Mouse (Mus musculus): Measurements from ENCODE around the gene Gng4. TPM values are rescaled to one million over a fixed set of nuclear protein-coding genes. Genes with fewer than 3 reads are reported as not detected.

The Gng4 gene
- 23.5 and 29.1 TPM in 2 replicates for polyA plus RNA-seq (2014; fragmentation: Nextera tagmentation; extraction: Ambion mirVana)

GRCm38 (mm10) chr13:13783894-13784419 is at the start of gene Gng4:
Gene Gng4 (plus strand): TSS chr13:13784059.
- H3K36me3 ChIP-seq (ENCODE audit: control insufficient read depth, insufficient read depth, low read length), result no peaks in the 10 kb centered on the region
- H3K4me3 ChIP-seq (ENCODE audit: low read depth, low read length), result peak within 1 kb of the TSS; percentile 62
- WGBS, result under 1% methylated on average over 38 of the region's 43 CpGs
- H3K27ac ChIP-seq (ENCODE audit: low read depth, low read length), result no peak within 1 kb of the TSS
- peak; percentile 80 for ATAC-seq
- peak within 1 kb of the TSS; percentile 80 for H3K4me2 ChIP-seq (ENCODE audit: low read length)
- no peaks in the 10 kb centered on the region for H3K9me3 ChIP-seq (replicated peaks; ENCODE audit: control insufficient read depth, low read length)
- peaks cover 19% of the 10 kb centered on the region for H3K27me3 ChIP-seq (replicated peaks; ENCODE audit: control insufficient read depth, insufficient read depth, low read length)
- no peaks in the 10 kb centered on the region for H3K4me1 ChIP-seq (ENCODE audit: control insufficient read depth, insufficient read depth, low read length)
- peak within 1 kb of the TSS; percentile 59 for H3K9ac ChIP-seq (ENCODE audit: low read length)
- peak; percentile 59 for DNase-seq (ENCODE audit: low spot score)

GRCm38 (mm10) chr13:13739232-13739631 is 44.6 kb upstream of the Gng4 start:
- no peaks in the 10 kb centered on the region for H3K4me1 ChIP-seq (ENCODE audit: control insufficient read depth, insufficient read depth, low read length)
- H3K9ac ChIP-seq (ENCODE audit: low read length), result no peak overlapping the region
- no peak overlapping the region for H3K27ac ChIP-seq (ENCODE audit: low read depth, low read length)
- 97% methylated on average over 4 of the region's 4 CpGs for WGBS
- H3K9me3 ChIP-seq (replicated peaks; ENCODE audit: control insufficient read depth, low read length), result no peaks in the 10 kb centered on the region
- H3K27me3 ChIP-seq (replicated peaks; ENCODE audit: control insufficient read depth, insufficient read depth, low read length), result no peaks in the 10 kb centered on the region
- DNase-seq (ENCODE audit: low spot score), result no peak
- no peak overlapping the region for H3K4me3 ChIP-seq (ENCODE audit: low read depth, low read length)
- no peak for ATAC-seq
- H3K36me3 ChIP-seq (ENCODE audit: control insufficient read depth, insufficient read depth, low read length), result peaks cover 15% of the 10 kb centered on the region
- H3K4me2 ChIP-seq (ENCODE audit: low read length), result no peak overlapping the region

- 92% methylated on average over 3 of the region's 3 CpGs for WGBS
- Histone ChIP-seq H3K36me3 (ENCODE audit: control insufficient read depth, insufficient read depth, low read length) (peaks cover 24% of the 10 kb centered on the region), H3K4me3 (ENCODE audit: low read depth, low read length) (no peak overlapping the region), H3K4me2 (ENCODE audit: low read length) (no peak overlapping the region), H3K4me1 (ENCODE audit: control insufficient read depth, insufficient read depth, low read length) (no peaks in the 10 kb centered on the region), H3K27me3 (replicated peaks; ENCODE audit: control insufficient read depth, insufficient read depth, low read length) (no peaks in the 10 kb centered on the region), H3K9ac (ENCODE audit: low read length) (no peak overlapping the region), H3K27ac (ENCODE audit: low read depth, low read length) (no peak overlapping the region), H3K9me3 (replicated peaks; ENCODE audit: control insufficient read depth, low read length) (no peaks in the 10 kb centered on the region)
- DNase-seq (ENCODE audit: low spot score), result no peak
- no peak for ATAC-seq
These were observed 37.9 kb upstream of the Gng4 start for GRCm38 (mm10) chr13:13745911-13746310.

GRCm38 (mm10) chr13:13775778-13776494 is 7.9 kb upstream of the Gng4 start:
- H3K27ac ChIP-seq (ENCODE audit: low read depth, low read length), result no peak overlapping the region
- peaks cover 11% of the 10 kb centered on the region; the same call in 1 of the 2 replicates for H3K36me3 ChIP-seq (ENCODE audit: control insufficient read depth, insufficient read depth, low read length)
- no peak overlapping the region for H3K4me2 ChIP-seq (ENCODE audit: low read length)
- no peak overlapping the region for H3K4me3 ChIP-seq (ENCODE audit: low read depth, low read length)
- no peaks in the 10 kb centered on the region for H3K9me3 ChIP-seq (replicated peaks; ENCODE audit: control insufficient read depth, low read length)
- H3K4me1 ChIP-seq (ENCODE audit: control insufficient read depth, insufficient read depth, low read length), result no peaks in the 10 kb centered on the region
- ATAC-seq (peak; percentile 76; the same call in 1 of the 2 replicates), DNase-seq (ENCODE audit: low spot score) (peak; percentile 70)
- no peaks in the 10 kb centered on the region for H3K27me3 ChIP-seq (replicated peaks; ENCODE audit: control insufficient read depth, insufficient read depth, low read length)
- no peak overlapping the region for H3K9ac ChIP-seq (ENCODE audit: low read length)

GRCm38 (mm10) chr13:13777052-13777451 is 6.8 kb upstream of the Gng4 start:
- H3K9ac ChIP-seq (ENCODE audit: low read length), result no peak overlapping the region
- DNase-seq (ENCODE audit: low spot score), result no peak
- WGBS, result 92% methylated on average over 11 of the region's 11 CpGs
- no peak overlapping the region for H3K27ac ChIP-seq (ENCODE audit: low read depth, low read length)
- no peaks in the 10 kb centered on the region for H3K4me1 ChIP-seq (ENCODE audit: control insufficient read depth, insufficient read depth, low read length)
- H3K4me3 ChIP-seq (ENCODE audit: low read depth, low read length), result no peak overlapping the region
- no peaks in the 10 kb centered on the region for H3K27me3 ChIP-seq (replicated peaks; ENCODE audit: control insufficient read depth, insufficient read depth, low read length)
- H3K4me2 ChIP-seq (ENCODE audit: low read length), result no peak overlapping the region
- peaks cover 11% of the 10 kb centered on the region; the same call in 1 of the 2 replicates for H3K36me3 ChIP-seq (ENCODE audit: control insufficient read depth, insufficient read depth, low read length)
- no peaks in the 10 kb centered on the region for H3K9me3 ChIP-seq (replicated peaks; ENCODE audit: control insufficient read depth, low read length)
- ATAC-seq, result no peak

- H3K4me3 ChIP-seq (ENCODE audit: low read depth, low read length), result no peak overlapping the region
- no peak for ATAC-seq
- H3K9ac ChIP-seq (ENCODE audit: low read length), result no peak overlapping the region
- no peak overlapping the region for H3K27ac ChIP-seq (ENCODE audit: low read depth, low read length)
- no peaks in the 10 kb centered on the region for H3K9me3 ChIP-seq (replicated peaks; ENCODE audit: control insufficient read depth, low read length)
- no peaks in the 10 kb centered on the region for H3K4me1 ChIP-seq (ENCODE audit: control insufficient read depth, insufficient read depth, low read length)
- DNase-seq (ENCODE audit: low spot score), result no peak
- WGBS, result 75% methylated on average over 8 of the region's 8 CpGs
- H3K36me3 ChIP-seq (ENCODE audit: control insufficient read depth, insufficient read depth, low read length), result peaks cover 11% of the 10 kb centered on the region; the same call in 1 of the 2 replicates
- H3K27me3 ChIP-seq (replicated peaks; ENCODE audit: control insufficient read depth, insufficient read depth, low read length), result no peaks in the 10 kb centered on the region
- H3K4me2 ChIP-seq (ENCODE audit: low read length), result no peak overlapping the region
These were observed 6.2 kb upstream of the Gng4 start for GRCm38 (mm10) chr13:13777696-13778095.

GRCm38 (mm10) chr13:13778837-13779458 is 4.9 kb upstream of the Gng4 start:
- peaks cover 4% of the 10 kb centered on the region; the same call in 1 of the 2 replicates for H3K27me3 ChIP-seq (replicated peaks; ENCODE audit: control insufficient read depth, insufficient read depth, low read length)
- no peaks in the 10 kb centered on the region for H3K9me3 ChIP-seq (replicated peaks; ENCODE audit: control insufficient read depth, low read length)
- no peak for DNase-seq (ENCODE audit: low spot score)
- H3K36me3 ChIP-seq (ENCODE audit: control insufficient read depth, insufficient read depth, low read length), result peaks cover 11% of the 10 kb centered on the region; the same call in 1 of the 2 replicates
- ATAC-seq, result no peak
- no peaks in the 10 kb centered on the region for H3K4me1 ChIP-seq (ENCODE audit: control insufficient read depth, insufficient read depth, low read length)
- no peak overlapping the region for H3K4me3 ChIP-seq (ENCODE audit: low read depth, low read length)
- H3K9ac ChIP-seq (ENCODE audit: low read length), result no peak overlapping the region
- no peak overlapping the region for H3K27ac ChIP-seq (ENCODE audit: low read depth, low read length)
- no peak overlapping the region for H3K4me2 ChIP-seq (ENCODE audit: low read length)
- WGBS, result 90% methylated on average over 1 of the region's 1 CpGs

GRCm38 (mm10) chr13:13780271-13780670 is 3.6 kb upstream of the Gng4 start:
- Histone ChIP-seq H3K4me3 (ENCODE audit: low read depth, low read length) (no peak overlapping the region), H3K4me2 (ENCODE audit: low read length) (no peak overlapping the region), H3K27me3 (replicated peaks; ENCODE audit: control insufficient read depth, insufficient read depth, low read length) (peaks cover 12% of the 10 kb centered on the region), H3K9ac (ENCODE audit: low read length) (no peak overlapping the region), H3K9me3 (replicated peaks; ENCODE audit: control insufficient read depth, low read length) (no peaks in the 10 kb centered on the region), H3K4me1 (ENCODE audit: control insufficient read depth, insufficient read depth, low read length) (no peaks in the 10 kb centered on the region), H3K36me3 (ENCODE audit: control insufficient read depth, insufficient read depth, low read length) (peaks cover 11% of the 10 kb centered on the region; the same call in 1 of the 2 replicates), H3K27ac (ENCODE audit: low read depth, low read length) (no peak overlapping the region)
- WGBS, result 70% methylated on average over 3 of the region's 3 CpGs
- ATAC-seq (no peak), DNase-seq (ENCODE audit: low spot score) (no peak)

- DNase-seq (ENCODE audit: low spot score) (no peak), ATAC-seq (no peak)
- Histone ChIP-seq H3K4me3 (ENCODE audit: low read depth, low read length) (no peak overlapping the region), H3K9ac (ENCODE audit: low read length) (no peak overlapping the region), H3K27ac (ENCODE audit: low read depth, low read length) (no peak overlapping the region), H3K4me1 (ENCODE audit: control insufficient read depth, insufficient read depth, low read length) (no peaks in the 10 kb centered on the region), H3K36me3 (ENCODE audit: control insufficient read depth, insufficient read depth, low read length) (peaks cover 11% of the 10 kb centered on the region; the same call in 1 of the 2 replicates), H3K9me3 (replicated peaks; ENCODE audit: control insufficient read depth, low read length) (no peaks in the 10 kb centered on the region), H3K27me3 (replicated peaks; ENCODE audit: control insufficient read depth, insufficient read depth, low read length) (peaks cover 19% of the 10 kb centered on the region), H3K4me2 (ENCODE audit: low read length) (no peak overlapping the region)
- 82% methylated on average over 4 of the region's 4 CpGs for WGBS
These were observed 2.8 kb upstream of the Gng4 start for GRCm38 (mm10) chr13:13781026-13781425.
